Mouse (Mus musculus) G1E-ER4 (cell line): ENCODE data around the gene Slc10a2. TPM values are rescaled to one million over a fixed set of nuclear protein-coding genes. Genes with fewer than 3 reads are reported as not detected.

Experiments
- GATA1 ChIP-seq: IDR thresholded peaks from one replicate; pipeline ENCODE4 v1.8.0; 2012; ENCODE audit warnings: low read length, inconsistent platforms
- polyA plus RNA-seq: library from polyadenylated mRNA; stranded (reverse); fragments of >175 nt; gene quantifications from 2 replicates; pipeline ENCODE4 v1.2.3, GENCODE M21; 2012

Slc10a2 gene
- polyA plus RNA-seq, result not detected in 2 replicates

- TF ChIP-seq GATA1, result no peak
Observed at GRCm38 (mm10) chr8:5105186-5105585, at the start of gene Slc10a2. Gene Slc10a2 (minus strand): TSS chr8:5105351.

- no peak for TF ChIP-seq GATA1
Observed at GRCm38 (mm10) chr8:5129322-5129829, 24.2 kb upstream of the Slc10a2 start.

- no peak for TF ChIP-seq GATA1
Observed at GRCm38 (mm10) chr8:5106855-5107254, 1.7 kb upstream of the Slc10a2 start.

GRCm38 (mm10) chr8:5095392-5095791 is 9.8 kb downstream of the Slc10a2 start:
- no peak for TF ChIP-seq GATA1

- TF ChIP-seq GATA1, result no peak
Observed at GRCm38 (mm10) chr8:5073654-5074293, 31.4 kb downstream of the Slc10a2 start.

- TF ChIP-seq GATA1, result no peak
Observed at GRCm38 (mm10) chr8:5058888-5059287, 46.3 kb downstream of the Slc10a2 start.

GRCm38 (mm10) chr8:5038811-5039561 is 66.2 kb downstream of the Slc10a2 start:
- TF ChIP-seq GATA1, result no peak
